Mouse (Mus musculus) urinary bladder, postnatal 4 days (tissue): ENCODE data around the gene Actr2.
"Not testable (repeated sequence)": the region's sequence is repeated elsewhere in the genome, so short reads cannot be mapped to it uniquely, and the experiment has no call there.

Experiments used
- DNase-seq, 2 experiments: peaks; one replicate each; pipeline ENCODE4 v3.0.0; 2021 to 2022; ENCODE audit warnings: low spot score in 2 of 2

Gene Actr2

GRCm38 (mm10) chr11:20116701-20117100 lies 4.0 kb upstream of the Actr2 start:
- no peak for DNase-seq

GRCm38 (mm10) chr11:20116030-20116551 lies 3.4 kb upstream of the Actr2 start:
- no peak for DNase-seq

- DNase-seq = peak; percentile 70 to 72
These were observed 540 bp downstream of the Actr2 start for GRCm38 (mm10) chr11:20112006-20112740.

GRCm38 (mm10) chr11:20108151-20108550 lies 4.6 kb downstream of the Actr2 start:
- DNase-seq = no peak

GRCm38 (mm10) chr11:20107683-20108082 lies 5.0 kb downstream of the Actr2 start:
- DNase-seq = no peak

- DNase-seq = no peak
These were observed 5.8 kb downstream of the Actr2 start for GRCm38 (mm10) chr11:20106946-20107345.

- DNase-seq = no peak
These were observed 8.8 kb downstream of the Actr2 start for GRCm38 (mm10) chr11:20103949-20104348.

- no peak for DNase-seq
These were observed 26.4 kb downstream of the Actr2 start for GRCm38 (mm10) chr11:20086306-20086705.

- no peak for DNase-seq
These were observed 27.1 kb downstream of the Actr2 start for GRCm38 (mm10) chr11:20085635-20086034.

- no peak for DNase-seq
These were observed 37.3 kb downstream of the Actr2 start for GRCm38 (mm10) chr11:20075415-20075814.

GRCm38 (mm10) chr11:20072826-20073225 lies 39.9 kb downstream of the Actr2 start:
- no peak for DNase-seq

- DNase-seq = no peak
These were observed 40.5 kb downstream of the Actr2 start for GRCm38 (mm10) chr11:20072174-20072573.

- no peak for DNase-seq
These were observed 44.2 kb downstream of the Actr2 start for GRCm38 (mm10) chr11:20068346-20069004.

- no peak for DNase-seq
These were observed 45.2 kb downstream of the Actr2 start for GRCm38 (mm10) chr11:20067521-20067920.

GRCm38 (mm10) chr11:20066106-20066505 lies 46.6 kb downstream of the Actr2 start:
- no peak for DNase-seq

- no peak for DNase-seq
These were observed 47.8 kb downstream of the Actr2 start for GRCm38 (mm10) chr11:20064926-20065325.

- DNase-seq = not testable (repeated sequence)
These were observed 48.6 kb downstream of the Actr2 start for GRCm38 (mm10) chr11:20064086-20064485.

GRCm38 (mm10) chr11:20062801-20063200 lies 49.9 kb downstream of the Actr2 start:
- not testable (repeated sequence) for DNase-seq

GRCm38 (mm10) chr11:20059736-20060135 lies 53.0 kb downstream of the Actr2 start:
- DNase-seq = no peak

- no peak for DNase-seq
These were observed 55.3 kb downstream of the Actr2 start for GRCm38 (mm10) chr11:20057429-20057828.

- DNase-seq = no peak
These were observed 56.5 kb downstream of the Actr2 start for GRCm38 (mm10) chr11:20056168-20056567.

GRCm38 (mm10) chr11:20054617-20055016 lies 58.1 kb downstream of the Actr2 start:
- no peak for DNase-seq

GRCm38 (mm10) chr11:20053951-20054350 lies 58.8 kb downstream of the Actr2 start:
- DNase-seq = no peak
